Mouse (Mus musculus): ENCODE measurements around the gene Nmnat3.

DNA sequence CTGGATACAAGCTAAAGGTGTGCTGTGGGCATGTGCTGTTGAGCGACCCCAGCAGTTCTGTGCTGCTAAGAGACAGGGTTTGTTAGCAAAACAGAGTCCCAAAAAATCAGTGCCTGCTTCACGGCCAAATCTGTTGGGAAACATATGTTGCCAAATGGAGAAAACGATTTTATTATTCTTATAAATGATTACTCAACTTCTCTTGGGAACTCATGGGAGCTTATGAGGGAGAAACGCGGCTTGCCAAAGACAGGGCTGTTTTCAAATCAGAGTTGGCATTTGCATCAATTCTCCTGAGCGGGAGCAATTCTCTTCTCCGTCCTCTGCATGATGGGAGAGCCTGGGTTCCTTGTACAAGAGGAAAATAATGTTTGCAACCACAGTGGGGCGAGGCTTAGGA, 27.0 kb upstream of the Nmnat3 start:
- no peak for TF ChIP-seq CTCF (IDR thresholded peaks at IDR 0.05; ENCODE audit: insufficient read depth, low read depth, low read length)
- TF ChIP-seq POLR2A (IDR thresholded peaks at IDR 0.05; ENCODE audit: insufficient read depth, low read depth, low read length): no peak

All from olfactory bulb, adult 2 months (tissue).